Mouse (Mus musculus) liver, postnatal 0 days (tissue): Measurements from ENCODE around the gene Hfm1. TPM values are rescaled to one million over a fixed set of nuclear protein-coding genes. Genes with fewer than 3 reads are reported as not detected.

Experiments used
- ATAC-seq: fragments of 200-750 bp; cut with Nextera tagmentation; 2 replicates; pipeline ENCODE4 v1.8.0; 2017; ENCODE audit warnings: mild to moderate bottlenecking, moderate library complexity
- DNase-seq: peaks from one replicate; pipeline ENCODE4 v3.0.0-alpha.2; 2016
- H3K27ac ChIP-seq: fragments of 300-500 bp; sonication (generic); 2 replicates; pipeline ENCODE4 v1.5.1; 2014; ENCODE audit warnings: antibody characterized with exemption, moderate library complexity, mild to moderate bottlenecking, low read depth
- H3K27me3 ChIP-seq: fragments of 300-500 bp; sonication (generic); 2 replicates; pipeline ENCODE4 v1.6.1; 2014; ENCODE audit warnings: low read length, control low read depth, mixed read lengths; ENCODE audit not compliant: insufficient read depth
- H3K36me3 ChIP-seq: fragments of 300-500 bp; sonication (generic); replicated peaks from 2 replicates; pipeline ENCODE4 v1.6.1; 2014; ENCODE audit warnings: mild to moderate bottlenecking, control low read depth, low read length, moderate library complexity, mixed read lengths; ENCODE audit not compliant: insufficient read depth
- H3K4me1 ChIP-seq: fragments of 300-500 bp; sonication (generic); 2 replicates; pipeline ENCODE4 v1.6.1; 2014; ENCODE audit warnings: antibody characterized with exemption, mild to moderate bottlenecking, control low read depth; ENCODE audit not compliant: insufficient read depth
- H3K4me2 ChIP-seq: fragments of 300-500 bp; sonication (generic); 2 replicates; pipeline ENCODE4 v1.6.1; 2014; ENCODE audit warnings: low read depth, mild to moderate bottlenecking, low read length, moderate library complexity, mixed read lengths
- H3K4me3 ChIP-seq: fragments of 300-500 bp; sonication (generic); 2 replicates; pipeline ENCODE4 v1.5.1; 2014; ENCODE audit warnings: low read depth, low read length
- H3K9ac ChIP-seq: fragments of 300-500 bp; sonication (generic); replicated peaks from 2 replicates; pipeline ENCODE4 v1.6.1; 2014; ENCODE audit warnings: mild to moderate bottlenecking, moderate library complexity
- H3K9me3 ChIP-seq: fragments of 300-500 bp; sonication (generic); 2 replicates; pipeline ENCODE4 v1.6.1; 2016; ENCODE audit warnings: mild to moderate bottlenecking, control low read depth, low read length, mixed read lengths
- CTCF ChIP-seq: sonication (generic); IDR thresholded peaks from 2 replicates; pipeline ENCODE4 v1.5.1; 2016; ENCODE audit warnings: antibody characterized with exemption, low read depth
- EP300 ChIP-seq: IDR thresholded peaks from 2 replicates; pipeline ENCODE4 v1.6.1; 2016; ENCODE audit warnings: antibody characterized with exemption, low read depth, mild to moderate bottlenecking
- WGBS: fragments of 180-500 bp; shearing (Covaris S2); extraction: QIAGEN DNeasy Blood & Tissue Kit; methylation state at CpG from one replicate; pipeline ENCODE4 v1.1.7; 2014; ENCODE audit not compliant: insufficient replicate concordance; 5-methylcytosine and 5-hydroxymethylcytosine counted together
- polyA plus RNA-seq: library from polyadenylated mRNA; unstranded; fragments of >200 nt; fragmentation: Nextera tagmentation; extraction: Ambion mirVana; gene quantifications from 2 replicates; pipeline ENCODE4 v1.2.1, GENCODE M21; 2015

Gene Hfm1
- not detected in 2 replicates for polyA plus RNA-seq

DNA sequence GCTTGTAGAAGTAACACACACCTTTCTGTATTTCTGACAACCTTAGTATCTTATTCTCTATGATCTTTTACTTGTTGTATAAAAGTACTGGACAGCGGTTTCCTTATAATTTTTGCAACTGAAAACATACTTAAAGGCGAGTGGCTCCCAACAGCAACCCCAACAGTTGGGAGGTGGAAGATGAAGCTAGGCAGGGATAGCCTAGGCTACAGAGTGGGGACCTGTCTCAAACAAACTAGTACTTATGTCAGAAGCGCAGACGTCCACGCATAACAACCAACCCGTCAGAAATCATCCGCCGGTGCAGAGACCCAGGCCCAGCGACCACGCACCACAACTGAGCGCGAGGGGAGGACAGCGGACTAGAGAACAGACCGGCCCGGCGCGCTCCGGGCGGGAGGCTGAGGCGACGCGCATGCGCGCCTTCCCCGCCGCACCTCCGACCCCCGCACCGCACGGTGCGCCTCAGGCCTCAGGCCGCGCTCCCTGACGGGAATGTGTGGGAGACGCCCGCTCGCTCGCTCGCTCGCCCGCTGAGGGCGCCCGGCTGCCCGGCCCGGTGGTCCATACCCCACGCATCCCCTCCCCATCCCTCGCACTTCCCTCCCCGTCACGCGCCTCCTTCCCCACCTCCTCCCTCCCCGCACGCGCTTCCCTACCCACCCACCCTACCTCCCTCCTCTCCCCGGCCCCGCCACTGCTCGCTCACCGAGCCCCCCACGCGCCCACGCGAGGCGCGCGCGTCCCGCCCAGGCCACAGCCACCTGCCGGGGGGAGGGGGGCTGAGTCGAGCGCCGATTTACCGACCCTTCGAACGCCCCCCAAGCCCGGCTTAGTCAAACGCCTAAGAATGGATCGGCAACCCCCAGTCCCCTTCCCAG is at the start of gene Hfm1:
TSS of gene Hfm1 (minus strand) at position 834 of the 881 bp plus-strand sequence.
- H3K4me3 ChIP-seq, result peak within 1 kb of the TSS; percentile 52
- DNase-seq (peak; percentile 59), ATAC-seq (peak; percentile 78)
- TF ChIP-seq EP300 (no peak), CTCF (no peak)
- H3K36me3 ChIP-seq, result no peaks in the 10 kb centered on the region
- 2% methylated on average over 44 of the region's 76 CpGs for WGBS
- H3K4me2 ChIP-seq, result peak within 1 kb of the TSS; percentile 93
- peak within 1 kb of the TSS; percentile 57 for H3K9ac ChIP-seq
- H3K9me3 ChIP-seq, result no peaks in the 10 kb centered on the region
- H3K27ac ChIP-seq, result no peak within 1 kb of the TSS
- no peaks in the 10 kb centered on the region for H3K4me1 ChIP-seq
- H3K27me3 ChIP-seq, result peaks cover 6% of the 10 kb centered on the region

DNA sequence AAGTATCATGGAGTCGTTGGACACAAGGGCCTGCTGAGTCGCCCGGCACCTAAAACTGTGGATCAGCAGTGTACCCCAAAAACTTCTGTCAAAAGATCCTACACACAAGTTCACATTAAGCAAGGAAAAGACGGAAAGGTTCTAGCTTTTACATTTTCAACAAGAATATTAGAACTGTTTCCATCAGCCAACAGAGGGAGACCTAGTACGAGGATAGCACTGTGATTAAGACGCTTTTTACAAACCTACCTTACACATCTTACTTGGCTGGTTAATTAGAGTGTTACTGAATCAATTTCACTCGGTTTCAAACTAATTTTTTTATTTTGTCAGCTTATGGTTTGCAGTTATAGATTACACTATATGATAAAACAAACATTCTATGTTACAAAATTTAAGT is 47.8 kb upstream of the Hfm1 start:
- no peaks in the 10 kb centered on the region for H3K9me3 ChIP-seq
- no peak for DNase-seq
- WGBS, result 89% methylated on average over 7 of the region's 7 CpGs
- no peaks in the 10 kb centered on the region for H3K4me1 ChIP-seq
- no peak for TF ChIP-seq EP300
- TF ChIP-seq CTCF, result 0 out of 2 replicates have a peak, but pooled peaks have one; percentile 10
- H3K27ac ChIP-seq, result no peak overlapping the region
- no peak for ATAC-seq
- H3K4me2 ChIP-seq, result no peak overlapping the region
- H3K36me3 ChIP-seq, result peaks cover 55% of the 10 kb centered on the region
- no peak overlapping the region for H3K4me3 ChIP-seq
- H3K9ac ChIP-seq, result no peak overlapping the region
- no peaks in the 10 kb centered on the region for H3K27me3 ChIP-seq

DNA sequence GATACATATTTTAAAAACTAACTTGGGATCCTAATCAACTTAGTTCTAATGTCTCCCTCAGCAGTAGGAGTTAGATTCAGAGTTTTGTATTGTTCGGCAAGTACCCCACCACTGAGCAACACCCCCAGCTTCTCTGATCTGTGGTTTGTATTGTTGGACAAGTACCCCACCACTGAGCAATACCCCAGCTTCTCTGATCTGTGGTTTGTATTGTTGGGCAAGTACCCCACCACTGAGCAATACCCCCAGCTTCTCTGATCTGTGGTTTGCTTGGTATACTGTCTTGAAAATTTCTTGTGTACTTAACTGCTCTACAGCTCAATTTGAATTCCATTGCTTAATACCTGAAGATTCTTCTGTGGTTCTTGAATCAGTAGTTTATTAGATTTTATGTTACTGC is 41.5 kb upstream of the Hfm1 start:
- Histone ChIP-seq H3K4me2 (no peak overlapping the region), H3K27me3 (no peaks in the 10 kb centered on the region), H3K27ac (no peak overlapping the region), H3K9ac (no peak overlapping the region), H3K4me1 (peaks cover 7% of the 10 kb centered on the region), H3K9me3 (no peaks in the 10 kb centered on the region), H3K36me3 (peaks cover 17% of the 10 kb centered on the region), H3K4me3 (no peak overlapping the region)
- 52% methylated on average over 1 of the region's 1 CpGs for WGBS
- DNase-seq, result no peak
- no peak for TF ChIP-seq CTCF
- no peak for TF ChIP-seq EP300
- ATAC-seq, result no peak

DNA sequence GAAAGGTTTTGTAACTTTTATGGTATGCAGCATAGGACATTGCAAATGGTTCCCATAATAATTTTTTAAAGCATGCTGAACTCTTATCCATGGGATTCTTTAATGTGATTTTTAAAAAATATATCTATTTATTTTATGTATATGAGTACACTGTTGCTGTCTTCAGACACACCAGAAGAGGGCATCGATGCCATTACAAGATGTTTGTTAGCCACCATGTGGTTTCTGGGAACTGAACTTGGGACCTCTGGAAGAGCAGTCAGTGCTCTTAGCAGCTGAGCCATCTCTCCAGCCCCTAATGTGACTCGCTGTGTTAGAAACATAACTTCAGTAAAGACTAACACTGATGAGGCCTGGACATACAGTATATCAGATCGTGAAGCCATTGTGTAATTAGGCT is 40.3 kb upstream of the Hfm1 start:
- Histone ChIP-seq H3K27ac (no peak overlapping the region), H3K4me3 (no peak overlapping the region), H3K36me3 (peaks cover 13% of the 10 kb centered on the region), H3K4me1 (peaks cover 7% of the 10 kb centered on the region), H3K9me3 (no peaks in the 10 kb centered on the region), H3K27me3 (no peaks in the 10 kb centered on the region), H3K4me2 (no peak overlapping the region), H3K9ac (no peak overlapping the region)
- DNase-seq (no peak), ATAC-seq (no peak)
- WGBS, result 83% methylated on average over 3 of the region's 3 CpGs
- TF ChIP-seq EP300 (no peak), CTCF (no peak)

DNA sequence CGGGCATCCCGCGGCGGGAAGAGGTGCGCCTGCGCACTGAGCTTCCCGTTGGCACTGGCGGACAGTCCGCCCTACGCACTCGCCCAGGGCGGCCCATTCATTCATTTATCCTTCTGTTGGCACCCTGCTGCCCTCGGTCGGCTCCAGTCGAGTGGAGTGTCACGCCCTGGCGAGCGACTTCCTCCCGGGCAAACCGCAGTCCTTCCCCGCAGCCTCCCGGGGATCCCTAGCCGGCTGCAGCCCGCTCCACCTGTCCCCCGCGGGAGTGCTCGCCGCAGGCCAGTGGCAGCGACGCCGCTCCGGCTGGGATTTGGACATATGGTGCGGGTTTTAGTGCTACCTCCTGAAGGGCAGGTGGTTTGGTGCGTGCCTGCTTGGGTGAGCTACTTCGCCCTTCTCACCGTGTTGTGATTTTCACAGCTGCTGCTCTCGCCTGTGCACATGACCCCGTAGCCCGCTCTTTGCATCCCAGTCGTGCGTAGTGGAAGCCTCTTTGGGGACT is 38.4 kb upstream of the Hfm1 start:
- Histone ChIP-seq H3K36me3 (peaks cover 9% of the 10 kb centered on the region; the same call in 1 of the 2 replicates), H3K27me3 (no peaks in the 10 kb centered on the region), H3K4me3 (peak overlapping the region; percentile 74), H3K4me1 (peaks cover 7% of the 10 kb centered on the region), H3K27ac (peak overlapping the region; percentile 70), H3K9me3 (0 out of 2 replicates have a peak, but pooled peaks cover 2% of the 10 kb centered on the region), H3K9ac (peak overlapping the region; percentile 73), H3K4me2 (peak overlapping the region; percentile 87)
- DNase-seq (no peak), ATAC-seq (peak; percentile 89)
- WGBS, result under 1% methylated on average over 40 of the region's 41 CpGs
- TF ChIP-seq CTCF (no peak), EP300 (no peak)
